Mouse (Mus musculus): ENCODE data around the gene Slc34a2. TPM values are rescaled to one million over a fixed set of nuclear protein-coding genes. Genes with fewer than 3 reads are reported as not detected.

The Slc34a2 gene
- polyA plus RNA-seq, 1 experiment from 2014 or later, result 0.06 TPM

GRCm38 (mm10) chr5:53016606-53017005, 21.3 kb upstream of the Slc34a2 start:
- no peak overlapping the region for H3K9ac ChIP-seq (ENCODE audit: low read depth, low read length)
- ATAC-seq, result no peak
- WGBS, result 70% methylated on average over 5 of the region's 5 CpGs

DNA sequence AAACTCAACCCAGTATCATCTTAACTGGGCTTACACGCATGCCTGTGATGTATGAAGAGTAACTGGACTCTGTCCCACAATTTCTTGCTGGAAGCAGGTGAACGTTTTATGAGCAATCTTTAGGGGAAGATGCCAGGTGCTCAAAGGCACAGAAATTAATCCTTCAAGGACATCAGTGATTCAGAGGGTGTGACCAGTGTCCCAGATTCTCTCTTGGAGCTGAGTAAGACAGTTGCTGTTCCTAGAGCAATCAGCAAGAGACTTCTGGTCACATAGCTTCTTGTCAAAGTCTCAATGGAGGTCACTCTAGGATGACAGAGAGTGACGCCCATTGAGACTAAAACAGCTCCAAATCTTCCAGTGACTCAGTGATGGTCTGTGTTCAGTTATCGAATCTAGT, 19.6 kb upstream of the Slc34a2 start:
- no peak overlapping the region for H3K27ac ChIP-seq (ENCODE audit: low read depth, low read length)
- no peak overlapping the region for H3K4me3 ChIP-seq (ENCODE audit: low read length)
- no peak for ATAC-seq
- no peaks in the 10 kb centered on the region for H3K27me3 ChIP-seq (replicated peaks; ENCODE audit: control insufficient read depth, insufficient read depth, low read length)
- no peak overlapping the region for H3K9ac ChIP-seq (ENCODE audit: low read depth, low read length)
- no peaks in the 10 kb centered on the region for H3K4me1 ChIP-seq (ENCODE audit: control insufficient read depth, insufficient read depth, low read depth, low read length)
- 79% methylated on average over 4 of the region's 4 CpGs for WGBS
- no peaks in the 10 kb centered on the region for H3K36me3 ChIP-seq (ENCODE audit: control insufficient read depth, insufficient read depth, low read length)
- H3K4me2 ChIP-seq (ENCODE audit: low read length), result no peak overlapping the region
- no peaks in the 10 kb centered on the region for H3K9me3 ChIP-seq (ENCODE audit: control insufficient read depth, low read length)

More at GRCm38 (mm10) chr5:53016606-53017005, 21.3 kb upstream of the Slc34a2 start:
- H3K27me3 ChIP-seq (replicated peaks; ENCODE audit: control insufficient read depth, insufficient read depth, low read length), result no peaks in the 10 kb centered on the region
- H3K9me3 ChIP-seq (ENCODE audit: control insufficient read depth, low read length), result no peaks in the 10 kb centered on the region
- H3K4me1 ChIP-seq (ENCODE audit: control insufficient read depth, insufficient read depth, low read depth, low read length), result no peaks in the 10 kb centered on the region
- no peak overlapping the region for H3K4me3 ChIP-seq (ENCODE audit: low read length)
- H3K36me3 ChIP-seq (ENCODE audit: control insufficient read depth, insufficient read depth, low read length), result no peaks in the 10 kb centered on the region
- H3K4me2 ChIP-seq (ENCODE audit: low read length), result no peak overlapping the region
- no peak overlapping the region for H3K27ac ChIP-seq (ENCODE audit: low read depth, low read length)

GRCm38 (mm10) chr5:53023432-53023831, 14.4 kb upstream of the Slc34a2 start:
- Histone ChIP-seq H3K27me3 (replicated peaks; ENCODE audit: control insufficient read depth, insufficient read depth, low read length) (no peaks in the 10 kb centered on the region), H3K9me3 (ENCODE audit: control insufficient read depth, low read length) (no peaks in the 10 kb centered on the region), H3K9ac (ENCODE audit: low read depth, low read length) (no peak overlapping the region), H3K36me3 (ENCODE audit: control insufficient read depth, insufficient read depth, low read length) (no peaks in the 10 kb centered on the region), H3K4me1 (ENCODE audit: control insufficient read depth, insufficient read depth, low read depth, low read length) (no peaks in the 10 kb centered on the region), H3K4me2 (ENCODE audit: low read length) (no peak overlapping the region), H3K4me3 (ENCODE audit: low read length) (no peak overlapping the region), H3K27ac (ENCODE audit: low read depth, low read length) (no peak overlapping the region)
- WGBS, result 44% methylated on average over 2 of the region's 2 CpGs
- no peak for ATAC-seq

DNA sequence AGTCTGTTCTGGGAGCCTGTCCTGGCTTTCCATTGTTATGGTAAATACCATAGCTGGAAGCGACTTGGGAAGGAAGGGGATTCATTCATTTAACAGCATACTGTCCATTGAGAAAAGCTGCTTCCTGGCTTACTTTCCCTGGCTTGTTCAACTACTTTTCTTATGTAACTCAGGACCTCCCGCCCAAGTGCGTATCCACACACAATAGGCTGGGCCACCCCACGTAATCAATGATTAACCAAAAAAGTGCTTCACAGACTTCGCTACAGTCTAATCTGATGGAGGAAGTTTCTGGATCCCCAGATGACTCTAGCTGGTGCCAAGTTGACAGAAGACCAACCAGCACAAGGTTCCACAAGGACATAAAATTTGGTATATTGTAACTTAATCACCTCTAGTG, 14.0 kb upstream of the Slc34a2 start:
- H3K9ac ChIP-seq (ENCODE audit: low read depth, low read length), result no peak overlapping the region
- no peaks in the 10 kb centered on the region for H3K36me3 ChIP-seq (ENCODE audit: control insufficient read depth, insufficient read depth, low read length)
- ATAC-seq, result no peak
- H3K4me1 ChIP-seq (ENCODE audit: control insufficient read depth, insufficient read depth, low read depth, low read length), result no peaks in the 10 kb centered on the region
- 31% methylated on average over 5 of the region's 5 CpGs for WGBS
- H3K9me3 ChIP-seq (ENCODE audit: control insufficient read depth, low read length), result no peaks in the 10 kb centered on the region
- H3K27ac ChIP-seq (ENCODE audit: low read depth, low read length), result no peak overlapping the region
- H3K4me3 ChIP-seq (ENCODE audit: low read length), result no peak overlapping the region
- H3K4me2 ChIP-seq (ENCODE audit: low read length), result no peak overlapping the region
- H3K27me3 ChIP-seq (replicated peaks; ENCODE audit: control insufficient read depth, insufficient read depth, low read length), result no peaks in the 10 kb centered on the region

DNA sequence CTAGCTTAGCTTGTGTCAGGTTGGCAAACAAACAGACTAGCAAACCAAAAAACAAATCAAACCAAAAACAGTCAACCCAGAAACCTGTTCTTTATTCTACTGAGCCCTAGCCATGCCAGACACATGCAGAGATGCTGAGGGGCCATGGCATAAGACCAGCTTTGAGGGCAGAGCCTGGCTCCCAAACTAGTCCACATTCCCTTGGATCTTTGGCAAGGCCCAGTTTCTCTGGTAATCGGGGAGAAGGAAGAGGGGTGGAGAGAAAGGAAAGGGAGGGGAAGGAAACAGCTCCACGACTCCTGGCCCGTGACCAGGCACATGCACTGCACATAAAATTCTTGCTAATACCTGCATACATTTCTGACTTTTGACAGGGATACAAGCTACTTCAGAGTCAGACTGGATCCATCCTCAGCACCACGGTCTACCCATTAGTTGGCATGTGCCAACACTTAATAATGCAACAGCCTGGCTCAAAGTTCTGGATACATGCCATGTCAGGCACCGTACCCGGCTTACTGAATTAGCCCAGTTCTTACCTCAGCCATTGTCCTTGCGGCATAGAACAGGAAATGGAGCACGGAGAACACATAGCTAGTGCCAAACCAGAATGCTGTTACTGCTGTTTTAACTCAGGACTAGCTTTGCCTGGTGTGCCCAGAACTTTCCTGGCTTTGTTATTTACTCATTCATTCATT, 12.5 kb upstream of the Slc34a2 start:
- no peaks in the 10 kb centered on the region for H3K36me3 ChIP-seq (ENCODE audit: control insufficient read depth, insufficient read depth, low read length)
- no peak overlapping the region for H3K4me2 ChIP-seq (ENCODE audit: low read length)
- H3K27me3 ChIP-seq (replicated peaks; ENCODE audit: control insufficient read depth, insufficient read depth, low read length), result no peaks in the 10 kb centered on the region
- H3K4me3 ChIP-seq (ENCODE audit: low read length), result no peak overlapping the region
- WGBS, result 80% methylated on average over 8 of the region's 8 CpGs
- H3K27ac ChIP-seq (ENCODE audit: low read depth, low read length), result no peak overlapping the region
- ATAC-seq, result no peak
- H3K4me1 ChIP-seq (ENCODE audit: control insufficient read depth, insufficient read depth, low read depth, low read length), result no peaks in the 10 kb centered on the region
- H3K9me3 ChIP-seq (ENCODE audit: control insufficient read depth, low read length), result no peaks in the 10 kb centered on the region
- H3K9ac ChIP-seq (ENCODE audit: low read depth, low read length), result no peak overlapping the region

- WGBS, result 78% methylated on average over 1 of the region's 1 CpGs
- H3K9me3 ChIP-seq (ENCODE audit: control insufficient read depth, low read length), result no peaks in the 10 kb centered on the region
- ATAC-seq, result no peak
- H3K36me3 ChIP-seq (ENCODE audit: control insufficient read depth, insufficient read depth, low read length), result no peaks in the 10 kb centered on the region
- H3K4me3 ChIP-seq (ENCODE audit: low read length), result no peak overlapping the region
- no peaks in the 10 kb centered on the region for H3K4me1 ChIP-seq (ENCODE audit: control insufficient read depth, insufficient read depth, low read depth, low read length)
- H3K27ac ChIP-seq (ENCODE audit: low read depth, low read length), result no peak overlapping the region
- no peak overlapping the region for H3K9ac ChIP-seq (ENCODE audit: low read depth, low read length)
- H3K27me3 ChIP-seq (replicated peaks; ENCODE audit: control insufficient read depth, insufficient read depth, low read length), result no peaks in the 10 kb centered on the region
- no peak overlapping the region for H3K4me2 ChIP-seq (ENCODE audit: low read length)
Observed at GRCm38 (mm10) chr5:53031346-53031745, 6.5 kb upstream of the Slc34a2 start.

- H3K9ac ChIP-seq (ENCODE audit: low read depth, low read length), result no peak overlapping the region
- no peaks in the 10 kb centered on the region for H3K4me1 ChIP-seq (ENCODE audit: control insufficient read depth, insufficient read depth, low read depth, low read length)
- no peak overlapping the region for H3K27ac ChIP-seq (ENCODE audit: low read depth, low read length)
- H3K27me3 ChIP-seq (replicated peaks; ENCODE audit: control insufficient read depth, insufficient read depth, low read length), result no peaks in the 10 kb centered on the region
- no peak overlapping the region for H3K4me2 ChIP-seq (ENCODE audit: low read length)
- H3K9me3 ChIP-seq (ENCODE audit: control insufficient read depth, low read length), result no peaks in the 10 kb centered on the region
- no peak for ATAC-seq
- no peak overlapping the region for H3K4me3 ChIP-seq (ENCODE audit: low read length)
- no peaks in the 10 kb centered on the region for H3K36me3 ChIP-seq (ENCODE audit: control insufficient read depth, insufficient read depth, low read length)
- WGBS, result 48% methylated on average over 5 of the region's 5 CpGs
Observed at GRCm38 (mm10) chr5:53042034-53042748, 4.3 kb downstream of the Slc34a2 start.

GRCm38 (mm10) chr5:53042771-53043371, 5.0 kb downstream of the Slc34a2 start:
- no peak overlapping the region for H3K9ac ChIP-seq (ENCODE audit: low read depth, low read length)
- WGBS, result 94% methylated on average over 8 of the region's 8 CpGs
- H3K9me3 ChIP-seq (ENCODE audit: control insufficient read depth, low read length), result no peaks in the 10 kb centered on the region
- no peak overlapping the region for H3K4me3 ChIP-seq (ENCODE audit: low read length)
- ATAC-seq, result no peak
- no peaks in the 10 kb centered on the region for H3K4me1 ChIP-seq (ENCODE audit: control insufficient read depth, insufficient read depth, low read depth, low read length)
- no peak overlapping the region for H3K27ac ChIP-seq (ENCODE audit: low read depth, low read length)
- H3K27me3 ChIP-seq (replicated peaks; ENCODE audit: control insufficient read depth, insufficient read depth, low read length), result no peaks in the 10 kb centered on the region
- H3K36me3 ChIP-seq (ENCODE audit: control insufficient read depth, insufficient read depth, low read length), result no peaks in the 10 kb centered on the region
- no peak overlapping the region for H3K4me2 ChIP-seq (ENCODE audit: low read length)

GRCm38 (mm10) chr5:53043716-53044115, 5.8 kb downstream of the Slc34a2 start:
- no peaks in the 10 kb centered on the region for H3K36me3 ChIP-seq (ENCODE audit: control insufficient read depth, insufficient read depth, low read length)
- no peaks in the 10 kb centered on the region; the same call in 1 of the 2 replicates for H3K4me1 ChIP-seq (ENCODE audit: control insufficient read depth, insufficient read depth, low read depth, low read length)

More at GRCm38 (mm10) chr5:53043716-53044115, 5.8 kb downstream of the Slc34a2 start:
- H3K9ac ChIP-seq (ENCODE audit: low read depth, low read length), result no peak overlapping the region
- no peak overlapping the region for H3K4me3 ChIP-seq (ENCODE audit: low read length)
- H3K27me3 ChIP-seq (replicated peaks; ENCODE audit: control insufficient read depth, insufficient read depth, low read length), result 0 out of 2 replicates have a peak, but pooled peaks cover 3% of the 10 kb centered on the region
- ATAC-seq, result no peak
- H3K4me2 ChIP-seq (ENCODE audit: low read length), result no peak overlapping the region
- H3K9me3 ChIP-seq (ENCODE audit: control insufficient read depth, low read length), result no peaks in the 10 kb centered on the region
- H3K27ac ChIP-seq (ENCODE audit: low read depth, low read length), result no peak overlapping the region
- WGBS, result 48% methylated on average over 1 of the region's 1 CpGs
